10 mouse cellular contexts compared by ENCODE assay signal in the genomic region with DNA sequence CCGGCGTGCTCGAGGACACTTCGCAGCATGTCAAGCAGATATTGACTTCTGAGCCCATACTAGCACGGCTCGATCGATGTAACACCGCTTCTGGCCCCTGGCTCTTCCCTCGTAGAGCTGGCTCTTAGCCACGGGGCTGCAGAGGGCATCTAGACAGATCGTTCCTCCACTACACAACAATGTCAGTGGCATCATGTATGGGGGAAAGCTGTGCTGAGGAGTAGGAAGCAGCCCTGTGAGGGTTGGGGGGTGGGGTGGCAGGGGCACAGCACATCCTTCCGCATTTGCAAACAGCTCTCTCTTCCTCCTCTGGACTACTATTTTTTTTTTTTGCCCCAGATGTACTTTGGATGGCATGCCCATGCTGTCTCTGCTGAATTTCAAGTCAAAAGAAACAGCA.
DNase-seq lines count a peak whose midpoint lies in the region; ATAC-seq and TF ChIP-seq lines count a peak whose summit lies in the region.
"Had no signal": no experiment of that assay in that cellular context is flagged by ENCODE, and none has a peak within 500 bp of the region (broad histone marks: within the 10 kb centered on the region; RNA-seq: fewer than 3 reads in every experiment).

No protein-coding gene starts in this region.

- H3K27me3 ChIP-seq in heart, postnatal 0 days (ENCODE audit: control insufficient read depth, insufficient read depth, low read length) = no peaks in the 10 kb centered on the region
- peaks cover 9% of the 10 kb centered on the region; the same call in 1 of the 2 replicates for H3K27me3 ChIP-seq in heart, embryonic 10.5 days (ENCODE audit: insufficient read depth, poor library complexity, severe bottlenecking)
- H3K27me3 ChIP-seq in midbrain, postnatal 0 days (ENCODE audit: insufficient read depth, low read length) = no peaks in the 10 kb centered on the region

- H3K4me2 ChIP-seq in heart, postnatal 0 days (ENCODE audit: low read depth, low read length) = peak overlapping the region; percentile 30; the same call in 1 of the 2 replicates
- H3K4me2 ChIP-seq in midbrain, postnatal 0 days (ENCODE audit: low read depth, low read length, poor library complexity, severe bottlenecking) = 0 out of 2 replicates have a peak overlapping the region, but pooled peaks have one; percentile 3
- H3K4me2 ChIP-seq: limb, embryonic 13.5 days had no signal

- no peaks in the 10 kb centered on the region for H3K36me3 ChIP-seq in heart, postnatal 0 days (replicated peaks; ENCODE audit: control insufficient read depth, insufficient read depth, low read length)
- no peaks in the 10 kb centered on the region for H3K36me3 ChIP-seq in heart, embryonic 10.5 days
- no peaks in the 10 kb centered on the region for H3K36me3 ChIP-seq in midbrain, postnatal 0 days (ENCODE audit: insufficient read depth, low read length)
- H3K36me3 ChIP-seq: limb, embryonic 13.5 days had no signal

- TF ChIP-seq CTCF in heart, postnatal 0 days (IDR thresholded peaks at IDR 0.05; ENCODE audit: low read depth) = no peak
- no peak for TF ChIP-seq CTCF in midbrain, postnatal 0 days (IDR thresholded peaks at IDR 0.05)

- H3K9ac ChIP-seq in heart, postnatal 0 days (replicated peaks; ENCODE audit: low read depth, low read length) = no peak overlapping the region
- H3K9ac ChIP-seq in midbrain, postnatal 0 days (replicated peaks; ENCODE audit: low read length, poor library complexity, severe bottlenecking) = no peak overlapping the region
- H3K9ac ChIP-seq: limb, embryonic 13.5 days had no signal

- ATAC-seq in heart, postnatal 0 days (ENCODE audit: insufficient read depth, low read depth) = no peak
- ATAC-seq in hematopoietic stem cell, adult 5-6 weeks (replicated peaks in 1 of 2; ENCODE audit: insufficient read depth in 1 of 2, low FRiP score in 2 of 2, low TSS enrichment in 1 of 2, low read depth in 1 of 2, poor library complexity in 2 of 2, severe bottlenecking in 2 of 2) = peak; percentile 68 to 76
- ATAC-seq in midbrain, postnatal 0 days (ENCODE audit: low FRiP score) = no peak

- WGBS in heart, postnatal 0 days = 55% methylated on average over 12 of the region's 12 CpGs
- WGBS in heart, embryonic 10.5 days = 73% methylated on average over 12 of the region's 12 CpGs
- 43% methylated on average over 12 of the region's 12 CpGs for WGBS in midbrain, postnatal 0 days

- H3K27ac ChIP-seq in heart, postnatal 0 days (ENCODE audit: low read depth) = no peak overlapping the region
- no peak overlapping the region for H3K27ac ChIP-seq in heart, embryonic 10.5 days
- H3K27ac ChIP-seq in midbrain, postnatal 0 days (ENCODE audit: low read depth, low read length) = no peak overlapping the region
- H3K27ac ChIP-seq: limb, embryonic 13.5 days had no signal

- no peak overlapping the region for H3K4me3 ChIP-seq in heart, postnatal 0 days (ENCODE audit: low read depth, low read length)
- no peak overlapping the region for H3K4me3 ChIP-seq in heart, embryonic 10.5 days
- H3K4me3 ChIP-seq in midbrain, postnatal 0 days (ENCODE audit: low read depth, low read length) = no peak overlapping the region
- H3K4me3 ChIP-seq: limb, embryonic 13.5 days had no signal

- no peaks in the 10 kb centered on the region for H3K4me1 ChIP-seq in heart, postnatal 0 days (ENCODE audit: control insufficient read depth, insufficient read depth)
- peaks cover 14% of the 10 kb centered on the region for H3K4me1 ChIP-seq in heart, embryonic 10.5 days
- no peaks in the 10 kb centered on the region for H3K4me1 ChIP-seq in midbrain, postnatal 0 days (ENCODE audit: insufficient read depth, low read length)

- no peak for DNase-seq in heart, postnatal 0 days (ENCODE audit: low spot score)
- DNase-seq in heart, embryonic 10.5 days (ENCODE audit: low spot score) = no peak
- DNase-seq in Muller cell, postnatal 12 days (ENCODE audit: inconsistent ontology term) = peak; percentile 13
- DNase-seq in midbrain, postnatal 0 days (ENCODE audit: low spot score) = peak; percentile 10
- no peak for DNase-seq in layer of hippocampus, adult 9-11 months
- no peak for DNase-seq in ovary, postnatal 14 days (ENCODE audit: low spot score)
- DNase-seq in gastrocnemius, postnatal 25 days = no peak
- DNase-seq: cerebellum, adult 9-10 months had no signal

- H3K9me3 ChIP-seq in heart, postnatal 0 days (replicated peaks; ENCODE audit: control insufficient read depth, low read length) = no peaks in the 10 kb centered on the region
- H3K9me3 ChIP-seq in heart, embryonic 10.5 days = no peaks in the 10 kb centered on the region
- H3K9me3 ChIP-seq in midbrain, postnatal 0 days (ENCODE audit: low read length) = no peaks in the 10 kb centered on the region
- H3K9me3 ChIP-seq: limb, embryonic 13.5 days had no signal

- no peak for TF ChIP-seq EP300 in heart, postnatal 0 days (IDR thresholded peaks at IDR 0.05; ENCODE audit: low read depth)

Comparison
In these comparisons a context has a peak if more than half of its experiments do, and no peak if none do; other contexts are left out.
1. ATAC-seq: peak in hematopoietic stem cell, adult 5-6 weeks (2 of 2); none in heart, postnatal 0 days (single experiment) and midbrain, postnatal 0 days (single experiment).
2. DNase-seq: peak in Muller cell, postnatal 12 days (single experiment) and midbrain, postnatal 0 days (single experiment); none in heart, postnatal 0 days (single experiment), heart, embryonic 10.5 days (single experiment), layer of hippocampus, adult 9-11 months (single experiment), ovary, postnatal 14 days (single experiment) and gastrocnemius, postnatal 25 days (single experiment).